Mouse (Mus musculus) megakaryocyte progenitor cell, adult 5-6 weeks (primary cell): ENCODE measurements around the gene Foxp1. TPM values are rescaled to one million over a fixed set of nuclear protein-coding genes. Genes with fewer than 3 reads are reported as not detected.

Experiments
- ATAC-seq: replicated peaks from 2 replicates; pipeline ENCODE4 v1.8.0; 2016; ENCODE audit warnings: mild to moderate bottlenecking, moderate TSS enrichment, inconsistent platforms; ENCODE audit not compliant: poor library complexity
- total RNA-seq, 2 experiments: library from RNA; stranded (forward) in 1 of 2; stranded (reverse) in 1 of 2; fragments of 157-497, 149-512 nt in 1 of 2; fragments of 200-1000 nt in 1 of 2; gene quantifications; 2 replicates each; pipeline versions ENCODE4 v1.2.3 to v1.2.4; 2015 to 2017

The Foxp1 gene
- total RNA-seq, 2 experiments from 2014 or later = 49.5 to 97.3 TPM

DNA sequence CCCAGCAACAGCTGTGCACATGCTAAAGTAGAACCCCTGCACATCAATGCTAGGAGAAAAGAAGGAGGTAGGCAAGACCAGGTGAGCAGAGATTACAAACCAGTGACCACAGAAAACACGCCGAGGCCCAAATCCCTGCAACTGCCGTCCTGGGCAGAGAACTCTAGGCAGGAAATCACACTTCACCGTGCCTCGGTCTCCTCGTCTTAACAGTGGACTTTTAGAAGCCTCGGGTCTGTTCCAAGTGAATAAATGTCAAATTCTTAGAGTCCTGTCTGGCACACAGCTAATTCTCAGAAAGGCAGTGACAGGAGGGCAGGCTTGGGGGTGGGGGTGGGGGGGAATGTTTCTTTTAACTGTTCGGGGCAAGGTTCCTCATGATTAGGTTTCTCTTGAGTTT, 220.6 kb downstream of the Foxp1 start:
- ATAC-seq = no peak

DNA sequence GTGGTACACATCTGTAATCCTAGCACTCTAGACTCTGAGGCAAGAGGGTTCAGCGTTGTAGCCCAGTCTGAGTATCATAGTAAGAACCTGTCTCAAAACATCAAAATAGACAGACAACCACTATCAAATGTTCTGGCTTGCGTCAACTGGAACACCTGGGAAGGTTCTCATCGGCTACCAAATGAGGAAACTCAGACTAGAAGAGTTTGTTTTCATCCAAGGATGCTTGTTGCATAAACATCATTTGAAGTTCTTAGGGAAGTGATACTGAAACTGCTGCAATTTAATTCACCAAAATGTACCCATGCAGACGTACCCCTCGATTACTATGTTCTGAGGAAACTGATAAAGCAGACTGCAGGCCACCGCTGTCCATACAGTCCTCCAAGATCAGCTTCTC, 222.3 kb downstream of the Foxp1 start:
- ATAC-seq = peak; percentile 42

- no peak for ATAC-seq
Measured at GRCm38 (mm10) chr6:99299196-99299595, 223.3 kb downstream of the Foxp1 start.

- no peak for ATAC-seq
Measured at GRCm38 (mm10) chr6:99297535-99297934, 225.0 kb downstream of the Foxp1 start.

DNA sequence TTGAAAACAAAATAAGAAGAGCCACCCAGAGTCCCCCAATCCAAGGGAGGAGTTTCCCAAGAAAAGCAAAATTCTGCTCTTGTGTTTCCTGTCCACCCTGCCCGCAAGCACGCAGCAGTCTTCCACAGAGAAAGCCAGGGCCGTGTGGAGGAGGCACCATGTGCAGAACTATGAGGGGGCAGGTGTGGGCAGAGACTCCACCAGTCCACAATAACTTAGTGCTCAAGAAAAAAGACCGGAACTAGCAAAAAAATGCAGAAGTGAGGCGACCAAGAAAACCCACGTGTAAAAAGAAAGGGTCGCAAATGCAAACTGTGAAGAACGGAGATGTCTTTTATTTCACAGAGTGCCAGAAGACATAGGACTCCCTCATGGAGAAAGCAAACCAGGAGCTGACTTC, 227.0 kb downstream of the Foxp1 start:
- ATAC-seq = peak; percentile 63

GRCm38 (mm10) chr6:99289220-99289619, 233.3 kb downstream of the Foxp1 start:
- ATAC-seq = no peak

GRCm38 (mm10) chr6:99285026-99285425, 237.5 kb downstream of the Foxp1 start:
- ATAC-seq = peak; percentile 35

- peak; percentile 35 for ATAC-seq
Measured at GRCm38 (mm10) chr6:99284019-99284418, 238.5 kb downstream of the Foxp1 start.

GRCm38 (mm10) chr6:99282866-99283657, 239.5 kb downstream of the Foxp1 start:
- ATAC-seq = peak; percentile 81

DNA sequence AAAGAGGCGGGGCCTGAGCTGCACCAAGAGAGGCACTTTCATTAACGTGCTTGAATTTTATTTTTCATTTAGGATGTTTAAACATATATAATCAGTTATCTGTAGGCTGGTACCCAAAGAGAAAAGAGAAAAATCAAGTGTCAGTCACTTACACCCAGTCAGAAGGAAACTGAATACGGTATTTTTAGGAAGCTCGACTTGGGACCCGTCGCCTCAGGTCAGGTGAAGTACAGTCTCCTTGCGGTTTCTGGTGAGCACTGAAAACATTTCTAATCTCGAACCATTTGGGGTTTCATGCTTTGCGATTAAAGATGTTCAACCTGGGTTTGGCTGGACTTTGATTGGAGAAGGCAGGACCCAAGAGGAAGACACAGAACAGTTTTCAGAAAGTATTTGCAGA, 241.1 kb downstream of the Foxp1 start:
- no peak for ATAC-seq

DNA sequence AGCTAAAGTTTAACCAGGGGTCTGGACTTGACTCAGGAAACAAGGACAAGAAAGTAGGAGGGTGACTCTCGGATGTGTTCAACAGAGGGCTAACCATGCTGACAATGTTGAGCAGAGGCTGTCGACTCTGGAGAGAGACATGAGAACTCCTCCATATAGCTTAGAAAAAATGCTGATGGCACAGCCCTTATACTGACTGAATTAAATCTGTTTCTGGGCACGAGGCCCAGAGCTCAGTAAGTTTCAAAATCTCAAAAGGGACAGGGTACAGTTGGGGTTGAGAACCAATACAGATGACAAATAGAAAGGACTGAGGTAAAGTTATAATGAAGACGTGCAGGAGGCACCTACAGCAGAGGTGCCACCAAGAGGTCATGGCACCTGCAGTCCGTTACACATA, 241.9 kb downstream of the Foxp1 start:
- no peak for ATAC-seq

DNA sequence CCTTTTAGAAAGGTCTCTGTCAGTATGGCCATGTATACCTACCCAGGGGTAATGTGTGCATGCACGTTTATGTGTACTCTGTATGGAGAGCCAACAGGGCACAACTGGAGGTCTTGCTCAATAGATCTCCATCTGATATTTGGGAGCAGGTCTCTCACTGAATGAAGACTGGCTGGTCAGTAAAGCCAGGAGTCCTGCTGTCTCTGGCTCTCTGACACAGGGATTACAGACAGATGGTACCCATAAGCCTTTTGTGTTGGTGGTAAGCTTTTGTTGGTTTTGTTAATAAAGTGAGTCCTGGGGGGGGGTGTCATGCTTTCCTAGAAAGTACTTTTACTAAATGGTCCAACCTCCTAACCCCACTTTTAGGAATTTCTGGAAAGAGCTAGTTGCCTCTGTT, 245.3 kb downstream of the Foxp1 start:
- ATAC-seq = no peak

GRCm38 (mm10) chr6:99276297-99276653, 246.2 kb downstream of the Foxp1 start:
- ATAC-seq = no peak

GRCm38 (mm10) chr6:99275381-99276296, 246.9 kb downstream of the Foxp1 start:
- no peak for ATAC-seq

GRCm38 (mm10) chr6:99274667-99275066, 247.9 kb downstream of the Foxp1 start:
- ATAC-seq = no peak

- no peak for ATAC-seq
Measured at GRCm38 (mm10) chr6:99274222-99274621, 248.3 kb downstream of the Foxp1 start.

DNA sequence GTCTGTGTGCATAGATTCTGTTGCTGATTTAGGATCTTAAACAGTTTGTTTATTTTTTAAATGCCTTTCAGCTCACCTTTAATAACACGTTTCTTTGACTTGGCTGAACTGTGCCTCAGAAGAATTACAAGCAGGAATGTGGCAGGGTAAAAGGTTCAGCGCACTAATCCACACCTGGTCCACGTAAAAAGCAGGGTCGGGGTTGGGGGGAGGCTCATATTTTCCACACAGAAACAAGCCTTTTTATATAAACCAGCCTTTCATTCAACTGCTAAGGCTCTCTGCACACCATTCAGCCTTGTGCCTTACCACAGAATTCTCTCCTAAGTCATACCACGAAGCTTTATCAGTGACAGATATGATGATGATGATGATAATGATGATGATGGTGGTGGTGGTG, 249.3 kb downstream of the Foxp1 start:
- ATAC-seq = no peak

GRCm38 (mm10) chr6:99272174-99272573, 250.3 kb downstream of the Foxp1 start:
- no peak for ATAC-seq

GRCm38 (mm10) chr6:99271741-99272140, 250.8 kb downstream of the Foxp1 start:
- ATAC-seq = no peak

DNA sequence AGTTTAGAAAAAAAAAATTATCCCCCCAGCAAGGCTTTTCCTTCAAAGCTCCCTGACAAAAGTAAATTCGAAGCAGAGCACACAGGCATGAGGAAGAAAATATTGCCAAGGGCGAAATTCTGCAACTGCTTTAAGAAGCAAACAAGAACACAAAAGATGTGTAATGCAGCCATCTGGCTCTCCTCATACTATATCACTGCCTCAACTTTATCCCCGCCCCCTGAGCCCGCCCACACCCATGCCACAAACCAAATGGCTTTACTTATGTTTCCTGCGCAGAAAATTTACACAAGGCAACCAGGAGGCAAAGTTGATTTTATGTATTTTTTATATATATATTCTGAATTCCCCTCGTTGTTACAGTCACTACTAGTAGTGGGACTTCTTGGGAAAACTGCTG, 252.6 kb downstream of the Foxp1 start:
- peak; percentile 62 for ATAC-seq

DNA sequence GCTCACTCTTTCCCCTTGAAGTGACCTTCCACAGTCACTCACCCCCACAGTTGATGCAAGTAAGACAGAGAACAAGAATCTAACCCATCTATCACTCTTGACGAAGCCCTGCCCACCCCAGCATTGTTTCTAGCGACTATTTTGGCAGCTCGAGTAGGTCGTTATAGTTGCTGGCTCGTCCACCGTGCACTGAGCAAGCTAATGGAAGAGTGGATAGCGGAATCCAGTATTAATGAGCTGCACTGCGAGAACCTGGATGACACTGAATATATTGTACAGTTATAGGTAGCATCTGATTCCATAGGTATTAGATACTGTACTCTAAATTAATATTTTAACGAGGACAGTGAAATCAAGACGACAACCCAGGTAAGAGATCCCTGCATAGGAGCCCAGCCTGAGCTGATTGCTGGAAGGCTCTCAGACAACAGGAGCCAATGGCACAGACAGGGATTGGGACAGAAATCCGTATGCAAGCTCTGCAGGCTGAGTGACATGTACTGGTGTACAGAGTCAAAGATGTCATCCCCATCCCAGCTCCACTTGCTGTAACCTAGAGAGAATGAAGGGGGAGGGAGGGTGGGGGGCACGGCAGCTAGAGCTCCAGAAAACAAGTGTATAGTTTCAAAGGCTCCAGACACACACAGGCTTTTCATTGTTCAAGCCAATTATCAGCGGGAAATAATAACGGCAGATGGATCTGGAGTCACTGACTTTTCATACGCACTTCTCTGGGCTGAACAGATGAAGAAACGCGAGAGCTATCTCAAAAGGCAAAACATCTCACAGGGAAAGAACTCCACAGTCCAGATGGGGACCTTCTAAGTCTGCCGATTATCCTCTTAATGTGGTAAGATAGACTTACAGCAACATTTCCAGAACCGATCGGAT, 254.1 kb downstream of the Foxp1 start:
- no peak for ATAC-seq
